Mouse (Mus musculus) layer of hippocampus, adult 9-10 months (tissue): ENCODE results near the gene Actn1.
"Not testable (repeated sequence)": the region's sequence is repeated elsewhere in the genome, so short reads cannot be mapped to it uniquely, and the experiment has no call there.

Experiments
- DNase-seq: peaks from one replicate; pipeline ENCODE4 v3.0.0; 2022; ENCODE audit warnings: low spot score

Actn1 gene

GRCm38 (mm10) chr12:80260056-80260743 lies at the start of gene Actn1:
TSS of gene Actn1 (minus strand) at chr12:80260371.
- DNase-seq = peak; percentile 67

GRCm38 (mm10) chr12:80307556-80307955 lies 47.4 kb upstream of the Actn1 start:
- DNase-seq = no peak

- DNase-seq = no peak
These were observed 44.3 kb upstream of the Actn1 start for GRCm38 (mm10) chr12:80304518-80304917.

DNA sequence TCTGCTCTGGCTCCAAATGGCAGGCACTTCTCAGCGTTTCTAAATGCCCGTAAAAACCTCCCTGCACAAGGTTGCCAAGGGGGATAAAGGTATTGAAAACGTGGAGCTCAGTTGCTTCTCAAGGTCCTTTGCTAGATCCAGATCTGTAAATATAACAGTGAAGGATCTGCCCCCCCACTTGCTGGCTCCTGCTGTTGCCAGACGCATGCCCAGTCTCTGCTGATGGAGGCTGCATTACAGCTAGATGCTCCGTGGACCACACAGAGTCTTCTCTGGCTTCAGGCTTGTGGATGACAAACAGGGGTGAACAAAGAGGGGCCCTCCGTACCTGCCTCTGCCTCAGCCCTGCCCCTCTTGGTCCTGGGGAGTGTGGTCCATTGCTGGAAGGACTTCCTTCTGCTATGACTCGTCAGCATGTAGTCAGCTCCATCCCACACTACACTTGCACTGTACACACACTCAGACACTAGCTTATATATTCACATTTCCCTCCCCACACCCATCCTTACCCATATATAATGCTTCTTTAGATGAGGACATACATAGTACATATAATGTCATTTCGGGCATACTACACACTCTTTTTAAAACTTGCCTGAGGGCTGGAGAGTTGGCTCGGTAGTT lies 40.8 kb upstream of the Actn1 start:
- no peak for DNase-seq

DNA sequence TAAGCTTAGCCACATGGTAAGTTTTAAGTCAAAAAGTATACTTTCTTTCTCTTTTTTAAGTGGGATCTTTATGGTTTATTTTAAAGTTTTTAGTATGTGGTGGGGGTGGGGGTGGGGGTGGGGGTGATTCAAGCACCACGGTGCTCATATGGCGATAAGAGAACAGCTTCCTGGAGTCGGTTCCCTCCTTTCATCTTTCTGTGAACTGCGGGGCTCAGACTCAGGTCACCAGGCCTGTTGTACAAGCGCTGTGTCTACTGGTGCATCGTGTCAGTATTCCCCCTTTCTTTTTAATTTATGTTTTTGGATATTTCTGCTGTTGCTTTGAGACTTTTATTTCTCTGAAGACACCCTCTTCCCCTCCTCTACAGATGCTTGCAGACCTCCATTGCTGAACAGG lies 38.5 kb upstream of the Actn1 start:
- no peak for DNase-seq

DNA sequence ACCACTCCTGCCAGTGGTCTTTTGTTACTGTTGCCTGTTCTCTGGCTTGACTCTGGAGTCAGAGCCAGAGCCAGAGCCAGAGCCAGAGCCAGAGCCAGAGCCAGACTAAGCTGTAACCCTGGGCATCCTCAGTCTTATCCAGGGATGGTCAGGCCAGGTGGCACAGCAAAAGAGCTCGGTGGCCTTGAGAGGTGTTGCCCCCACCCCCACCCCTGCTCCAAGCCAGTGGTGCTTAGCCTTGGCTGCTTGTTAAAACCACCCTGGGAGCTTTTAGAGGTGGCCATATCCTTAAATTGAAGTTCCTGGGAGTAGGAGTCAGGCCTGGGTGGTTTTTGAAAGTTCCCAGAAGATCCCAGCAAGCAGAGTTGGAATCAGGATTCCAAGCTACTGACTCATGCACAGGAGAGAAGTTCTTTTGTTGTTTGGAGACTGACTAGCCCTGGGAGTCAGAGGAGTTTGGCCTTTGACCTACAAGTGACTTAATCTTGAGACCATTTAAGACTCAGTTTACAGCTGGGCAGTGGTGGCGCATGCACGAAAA lies 31.8 kb upstream of the Actn1 start:
- no peak for DNase-seq

DNA sequence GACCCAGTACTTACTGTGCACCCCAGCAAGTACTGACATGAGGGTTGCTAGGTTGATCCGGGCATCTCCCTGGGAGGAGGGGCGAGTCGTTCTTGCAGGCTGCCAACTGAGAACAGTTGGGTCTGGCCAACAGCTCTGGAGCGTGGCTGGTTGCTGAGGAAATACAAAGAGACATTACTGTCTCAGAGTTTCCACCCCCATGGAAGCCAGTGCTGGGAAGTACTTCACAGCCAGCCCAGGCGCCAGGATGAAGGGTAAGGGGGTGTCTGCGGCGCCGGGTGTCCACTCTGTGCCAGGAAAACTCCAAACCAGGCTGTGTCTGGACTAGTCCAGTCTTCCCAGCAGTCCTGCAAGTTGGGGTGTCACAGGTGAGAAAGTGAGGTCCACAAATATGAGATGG lies 30.8 kb upstream of the Actn1 start:
- DNase-seq = no peak

DNA sequence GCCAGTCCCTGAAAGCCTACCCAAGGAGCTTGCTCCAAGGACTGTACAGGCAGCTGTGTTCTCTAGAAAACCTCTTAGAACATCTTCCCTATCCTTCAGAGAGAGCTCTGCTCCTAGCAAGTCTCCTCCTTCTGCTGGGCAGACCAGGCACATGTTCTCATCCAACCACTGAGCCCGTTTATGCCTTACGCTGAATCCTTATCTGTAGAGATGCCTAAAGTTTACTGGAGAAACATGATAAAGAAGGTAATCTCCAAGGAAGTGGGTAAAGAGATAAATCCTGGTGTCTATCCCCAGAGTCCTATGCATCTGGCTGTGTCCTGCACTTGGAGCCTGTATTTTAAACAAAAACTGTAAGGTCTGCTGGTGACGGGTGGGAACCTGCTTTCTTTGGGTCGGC lies 30.3 kb upstream of the Actn1 start:
- DNase-seq = no peak

DNA sequence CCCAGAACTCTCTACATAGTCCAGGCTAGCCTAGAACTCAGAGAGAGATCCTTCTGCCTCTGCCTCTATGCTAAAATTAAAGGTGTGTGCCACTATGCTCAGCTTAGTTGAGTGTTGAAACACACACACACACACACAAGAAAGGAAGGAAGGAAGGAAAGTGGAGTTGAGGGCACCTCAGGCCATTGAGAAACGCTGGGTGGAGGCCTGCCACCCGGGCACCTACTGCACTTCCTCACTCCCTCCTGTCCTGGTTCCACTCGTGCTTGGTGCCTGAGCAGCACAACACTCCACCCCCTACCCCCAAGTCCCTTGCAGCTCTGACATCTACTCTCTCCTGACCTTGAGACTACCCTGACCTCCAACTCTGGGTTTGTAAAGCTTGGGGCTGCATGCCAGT lies 29.6 kb upstream of the Actn1 start:
- no peak for DNase-seq

DNA sequence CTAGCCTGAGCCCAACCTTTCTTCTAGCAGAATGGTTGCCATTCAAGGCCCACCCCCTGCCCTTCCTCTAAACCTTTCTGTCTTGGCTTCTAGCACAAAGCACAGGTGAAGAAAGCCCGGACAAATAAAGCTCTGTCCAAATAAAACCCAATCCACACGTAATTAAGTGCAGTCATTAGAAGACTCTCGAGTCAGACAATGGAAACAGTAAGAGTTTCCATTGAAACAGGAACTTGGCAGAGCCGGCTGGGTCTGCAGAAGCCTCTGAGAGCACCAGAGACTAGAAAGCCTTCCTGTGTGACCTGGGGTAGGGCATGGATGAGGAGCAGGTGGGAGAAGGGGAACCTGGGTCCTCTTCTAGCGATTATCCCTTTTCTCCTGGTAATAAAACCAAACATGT lies 25.7 kb upstream of the Actn1 start:
- no peak for DNase-seq

- not testable (repeated sequence) for DNase-seq
These were observed 24.1 kb upstream of the Actn1 start for GRCm38 (mm10) chr12:80284251-80284650.

GRCm38 (mm10) chr12:80278866-80279265 lies 18.7 kb upstream of the Actn1 start:
- no peak for DNase-seq

- no peak for DNase-seq
These were observed 17.3 kb upstream of the Actn1 start for GRCm38 (mm10) chr12:80277428-80277827.

DNA sequence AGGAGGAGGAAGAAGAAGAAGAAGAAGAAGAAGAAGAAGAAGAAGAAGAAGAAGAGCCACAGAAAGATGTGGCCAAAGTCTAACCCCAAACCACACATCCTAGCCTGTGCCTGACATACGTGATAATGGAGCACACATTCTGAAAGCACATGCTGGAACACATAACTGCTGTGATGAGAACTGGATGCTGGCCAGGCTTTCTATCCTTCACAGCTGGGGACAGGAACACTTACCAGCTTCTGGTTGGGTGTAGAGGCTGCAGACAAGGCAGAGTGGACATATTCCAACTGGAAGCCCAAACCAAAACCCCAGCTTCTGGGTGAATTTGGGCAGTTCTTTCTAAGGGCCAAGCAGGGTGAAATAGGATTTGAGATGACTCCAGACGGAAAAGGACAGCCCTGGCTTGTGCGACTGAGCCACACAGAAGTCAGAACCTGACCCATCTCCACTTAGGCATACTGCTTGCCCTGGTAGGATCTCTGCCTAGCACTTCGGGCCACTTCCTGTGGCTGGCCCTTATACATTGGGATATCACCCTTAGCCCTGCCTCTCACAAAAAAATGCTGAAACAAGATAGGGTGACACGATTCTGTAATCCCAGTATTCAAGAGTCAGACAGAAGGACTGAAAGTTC lies 15.1 kb upstream of the Actn1 start:
- no peak for DNase-seq

GRCm38 (mm10) chr12:80273020-80273686 lies 13.0 kb upstream of the Actn1 start:
- no peak for DNase-seq

DNA sequence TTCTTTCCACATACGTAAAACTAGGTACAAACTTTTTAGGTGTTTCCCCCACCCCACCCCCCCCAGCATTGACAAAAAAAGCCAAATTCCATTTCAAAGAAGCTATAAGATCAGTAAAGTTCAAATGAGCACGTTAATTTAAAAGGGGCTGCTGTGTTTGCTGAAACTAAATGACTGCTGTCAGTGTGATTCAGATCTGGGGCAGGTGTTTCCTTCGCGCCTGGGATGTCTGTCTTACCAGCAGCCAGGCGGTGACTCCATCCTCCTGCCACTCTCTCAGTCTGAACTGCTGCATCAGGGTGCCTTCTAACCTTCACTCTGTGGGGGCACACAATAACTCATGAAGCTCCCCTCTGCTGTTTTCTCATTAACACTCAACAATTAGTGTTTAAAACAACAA lies 11.6 kb upstream of the Actn1 start:
- DNase-seq = no peak

DNA sequence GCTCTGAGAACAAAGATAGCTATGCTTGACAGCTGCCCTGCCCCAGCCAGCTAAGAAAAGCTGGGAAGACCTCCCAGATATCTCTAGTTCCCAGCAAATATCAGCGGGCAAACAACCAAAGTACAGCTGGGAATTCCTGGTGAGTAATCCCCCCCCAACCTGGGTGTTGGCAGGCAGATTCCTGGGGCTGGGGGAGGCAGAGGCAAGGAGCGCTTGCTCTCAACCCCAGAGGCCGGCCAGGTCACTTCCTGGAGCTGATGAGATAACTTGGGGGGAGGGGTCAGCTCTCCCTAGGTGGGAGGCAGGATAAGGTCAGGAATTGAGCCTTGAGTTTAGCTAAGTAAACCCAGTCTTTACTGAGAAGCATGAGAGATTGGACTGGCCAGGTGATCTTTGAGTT lies 10.8 kb upstream of the Actn1 start:
- no peak for DNase-seq

DNA sequence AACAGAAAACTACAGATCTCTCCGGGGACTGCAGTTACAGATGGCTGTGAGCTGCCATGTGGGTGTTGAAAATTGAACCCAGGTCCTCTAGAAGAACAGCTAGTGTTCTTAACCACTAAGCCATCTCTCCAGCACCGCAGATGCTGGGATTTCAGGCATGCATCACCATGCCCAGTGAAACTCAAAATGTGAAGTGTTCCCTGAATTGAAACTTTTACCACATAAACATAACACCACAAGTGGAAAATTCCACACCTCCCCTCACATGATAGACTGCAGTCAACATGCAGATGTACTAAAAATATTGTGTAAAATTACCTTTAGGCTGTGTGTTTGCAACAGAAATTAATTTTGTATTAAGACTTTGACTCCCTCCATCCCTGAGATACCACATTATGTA lies 9.1 kb upstream of the Actn1 start:
- no peak for DNase-seq

- DNase-seq = no peak
These were observed 7.8 kb upstream of the Actn1 start for GRCm38 (mm10) chr12:80267962-80268361.

DNA sequence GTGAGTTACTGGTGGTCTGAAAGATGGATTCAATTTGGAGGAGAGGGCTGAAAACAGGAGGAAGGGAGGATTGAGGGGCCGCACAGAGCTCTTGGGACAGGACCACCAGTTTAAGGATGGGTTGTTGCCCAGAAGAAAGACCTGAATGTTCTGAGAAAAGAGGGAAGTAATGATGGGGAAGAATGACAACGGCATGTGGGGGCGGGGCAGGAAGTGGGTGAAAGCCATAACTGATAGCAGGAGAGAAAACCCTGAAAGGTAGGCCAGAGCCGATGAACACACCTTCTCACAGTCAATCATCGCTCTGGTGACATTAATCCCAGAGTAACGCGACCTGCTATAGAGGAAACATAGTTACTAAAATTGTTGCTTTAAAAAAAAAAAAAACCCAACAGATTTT lies 4.2 kb upstream of the Actn1 start:
- not testable (repeated sequence) for DNase-seq

- DNase-seq = no peak
These were observed 849 bp upstream of the Actn1 start for GRCm38 (mm10) chr12:80260744-80261695.
